Mouse (Mus musculus) lung, embryonic 14.5 days (tissue): ENCODE measurements at regions not wholly inside any gene's neighbourhood (a gene's known extent, or its start where the extent isn't known, plus 50 kb on each side); places are given as distances from the start of the nearest gene placed in this dataset.

Source experiments
- ATAC-seq: fragments of 200-750 bp; cut with Nextera tagmentation; 2 replicates; pipeline ENCODE4 v1.8.0; 2017; ENCODE audit warnings: mild to moderate bottlenecking, moderate TSS enrichment, moderate library complexity; ENCODE audit not compliant: insufficient read depth
- DNase-seq: peaks from one replicate; pipeline ENCODE4 v3.0.0-alpha.2; 2015
- H3K27ac ChIP-seq: fragments of 300-500 bp; sonication (generic); 2 replicates; pipeline ENCODE4 v1.5.1; 2014; ENCODE audit warnings: low read depth, mild to moderate bottlenecking, moderate library complexity
- H3K27me3 ChIP-seq: fragments of 300-500 bp; sonication (generic); 2 replicates; pipeline ENCODE4 v1.6.1; 2014; ENCODE audit warnings: low read length, control low read depth; ENCODE audit not compliant: insufficient read depth
- H3K36me3 ChIP-seq: fragments of 300-500 bp; sonication (generic); 2 replicates; pipeline ENCODE4 v1.6.1; 2014; ENCODE audit warnings: control low read depth; ENCODE audit not compliant: insufficient read depth
- H3K4me1 ChIP-seq: fragments of 300-500 bp; sonication (generic); 2 replicates; pipeline ENCODE4 v1.6.1; 2014; ENCODE audit warnings: antibody characterized with exemption, control low read depth; ENCODE audit not compliant: insufficient read depth
- H3K4me2 ChIP-seq: fragments of 300-500 bp; sonication (generic); 2 replicates; pipeline ENCODE4 v1.6.1; 2014; ENCODE audit warnings: mild to moderate bottlenecking
- H3K4me3 ChIP-seq: fragments of 300-500 bp; sonication (generic); 2 replicates; pipeline ENCODE4 v1.5.1; 2014; ENCODE audit warnings: low read depth, low read length
- H3K9ac ChIP-seq: fragments of 300-500 bp; sonication (generic); 2 replicates; pipeline ENCODE4 v1.6.1; 2014
- H3K9me3 ChIP-seq: fragments of 300-500 bp; sonication (generic); 2 replicates; pipeline ENCODE4 v1.6.1; 2016; ENCODE audit warnings: low read depth, low read length, control low read depth
- CTCF ChIP-seq: IDR thresholded peaks from 2 replicates; pipeline ENCODE4 v1.5.1; 2016; ENCODE audit warnings: antibody characterized with exemption, low read depth
- WGBS: fragments of 180-500 bp; shearing (Covaris S2); extraction: QIAGEN DNeasy Blood & Tissue Kit; methylation state at CpG from one replicate; pipeline ENCODE4 v1.1.7; 2014; 5-methylcytosine and 5-hydroxymethylcytosine counted together

- 10% methylated on average over 15 of the region's 15 CpGs for WGBS
- peak; percentile 89 for ATAC-seq
- Histone ChIP-seq H3K9me3 (no peaks in the 10 kb centered on the region), H3K27me3 (no peaks in the 10 kb centered on the region), H3K4me2 (peak overlapping the region; percentile 60), H3K27ac (no peak overlapping the region), H3K36me3 (no peaks in the 10 kb centered on the region), H3K4me1 (peaks cover 7% of the 10 kb centered on the region; the same call in 1 of the 2 replicates), H3K4me3 (peak overlapping the region; percentile 16), H3K9ac (peak overlapping the region; percentile 24; the same call in 1 of the 2 replicates)
- peak; percentile 97 for DNase-seq
- TF ChIP-seq CTCF: peak; percentile 98
Measured at GRCm38 (mm10) chr1:61181099-61181821, 203.5 kb downstream of the Icos start.

GRCm38 (mm10) chr1:61187381-61188100 is 209.8 kb downstream of the Icos start:
- Histone ChIP-seq H3K27me3 (no peaks in the 10 kb centered on the region), H3K9me3 (no peaks in the 10 kb centered on the region), H3K27ac (no peak overlapping the region), H3K4me3 (no peak overlapping the region), H3K9ac (no peak overlapping the region), H3K4me2 (no peak overlapping the region), H3K36me3 (no peaks in the 10 kb centered on the region), H3K4me1 (no peaks in the 10 kb centered on the region)
- TF ChIP-seq CTCF: no peak
- WGBS: 80% methylated on average over 6 of the region's 6 CpGs
- DNase-seq (no peak), ATAC-seq (no peak)

DNA sequence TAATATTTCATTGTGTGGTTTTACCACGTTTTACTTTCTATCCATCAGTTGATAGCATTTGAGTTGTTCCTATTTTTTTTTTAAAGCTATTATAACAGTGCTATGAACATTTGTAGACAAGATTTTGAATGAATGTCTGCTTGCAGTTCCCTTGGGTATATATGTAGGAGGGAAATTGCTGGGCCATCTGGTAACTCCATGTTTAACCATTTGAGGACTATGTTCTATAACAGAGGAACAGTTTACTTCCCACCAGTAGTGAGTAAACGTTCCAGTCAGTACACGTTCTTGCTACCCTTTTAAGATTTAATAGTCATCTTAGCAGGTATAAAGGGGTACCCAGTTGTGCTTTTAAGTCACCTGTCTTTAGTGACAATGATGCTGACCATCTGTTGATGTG is 213.2 kb downstream of the Icos start:
- Histone ChIP-seq H3K36me3 (no peaks in the 10 kb centered on the region), H3K27me3 (no peaks in the 10 kb centered on the region), H3K9ac (no peak overlapping the region), H3K4me3 (no peak overlapping the region), H3K4me2 (no peak overlapping the region), H3K4me1 (no peaks in the 10 kb centered on the region), H3K9me3 (no peaks in the 10 kb centered on the region), H3K27ac (no peak overlapping the region)
- 59% methylated on average over 3 of the region's 3 CpGs for WGBS
- no peak for ATAC-seq
- no peak for DNase-seq
- no peak for TF ChIP-seq CTCF

GRCm38 (mm10) chr1:61198549-61199062 is 220.9 kb downstream of the Icos start:
- Histone ChIP-seq H3K27me3 (no peaks in the 10 kb centered on the region), H3K36me3 (no peaks in the 10 kb centered on the region), H3K4me2 (no peak overlapping the region), H3K9me3 (no peaks in the 10 kb centered on the region), H3K4me3 (no peak overlapping the region), H3K27ac (no peak overlapping the region), H3K9ac (no peak overlapping the region), H3K4me1 (peaks cover 7% of the 10 kb centered on the region)
- TF ChIP-seq CTCF: no peak
- WGBS: 78% methylated on average over 3 of the region's 3 CpGs
- ATAC-seq: no peak
- DNase-seq: no peak

DNA sequence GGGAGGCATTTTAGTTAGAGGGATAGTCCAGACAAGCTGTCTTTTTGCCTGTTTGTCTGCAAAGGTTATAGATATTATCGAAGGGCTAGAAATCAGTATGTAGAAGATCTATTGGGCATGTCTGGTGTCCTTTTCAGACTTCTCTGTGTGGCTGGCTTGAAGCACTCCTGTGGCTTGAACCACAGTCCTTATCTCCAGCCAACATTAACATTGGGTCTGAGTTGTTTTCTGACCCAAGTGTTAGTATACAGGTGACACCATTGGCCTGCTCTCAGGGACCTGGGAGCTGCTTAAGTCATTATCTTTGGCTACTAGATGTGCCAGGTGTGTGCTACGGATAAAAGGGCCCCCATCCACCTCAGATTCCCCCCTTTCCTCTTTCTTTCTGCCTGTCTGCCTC is 223.3 kb downstream of the Icos start:
- H3K9me3 ChIP-seq: no peaks in the 10 kb centered on the region
- peaks cover 11% of the 10 kb centered on the region for H3K4me1 ChIP-seq
- H3K36me3 ChIP-seq: no peaks in the 10 kb centered on the region
- no peak for TF ChIP-seq CTCF
- H3K4me2 ChIP-seq: no peak overlapping the region
- H3K9ac ChIP-seq: no peak overlapping the region
- H3K27me3 ChIP-seq: no peaks in the 10 kb centered on the region
- 68% methylated on average over 2 of the region's 2 CpGs for WGBS
- ATAC-seq: no peak
- no peak overlapping the region for H3K4me3 ChIP-seq
- H3K27ac ChIP-seq: no peak overlapping the region
- no peak for DNase-seq

DNA sequence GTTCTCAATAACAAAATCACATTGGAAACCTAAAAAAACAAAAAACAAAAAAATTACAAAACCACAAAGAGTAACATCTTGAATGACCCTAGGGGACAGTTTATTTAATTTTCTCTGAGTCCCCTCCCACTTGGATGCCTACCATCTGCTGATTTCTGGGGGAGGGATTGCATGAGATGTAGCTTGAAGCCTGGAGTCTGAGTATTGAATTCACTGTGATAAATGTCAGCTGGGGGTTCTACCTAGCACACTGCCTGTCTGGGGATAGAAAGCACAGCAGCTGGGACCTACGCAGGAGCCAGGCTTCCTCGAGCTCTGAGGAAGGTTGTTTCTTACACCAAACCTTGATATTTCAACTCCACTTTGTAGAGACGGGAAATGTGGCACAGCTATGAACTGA is 224.4 kb downstream of the Icos start:
- H3K27ac ChIP-seq: no peak overlapping the region
- no peak overlapping the region for H3K4me3 ChIP-seq
- no peak for TF ChIP-seq CTCF
- H3K36me3 ChIP-seq: no peaks in the 10 kb centered on the region
- no peak for ATAC-seq
- H3K4me2 ChIP-seq: no peak overlapping the region
- WGBS: 54% methylated on average over 3 of the region's 3 CpGs
- DNase-seq: peak; percentile 25
- no peak overlapping the region for H3K9ac ChIP-seq
- no peaks in the 10 kb centered on the region for H3K9me3 ChIP-seq
- peaks cover 11% of the 10 kb centered on the region for H3K4me1 ChIP-seq
- no peaks in the 10 kb centered on the region for H3K27me3 ChIP-seq

- H3K9ac ChIP-seq: no peak overlapping the region
- peak; percentile 84 for DNase-seq
- H3K27ac ChIP-seq: no peak overlapping the region; the same call in 1 of the 2 replicates
- 3% methylated on average over 15 of the region's 15 CpGs for WGBS
- H3K4me1 ChIP-seq: peaks cover 11% of the 10 kb centered on the region
- TF ChIP-seq CTCF: no peak
- H3K27me3 ChIP-seq: no peaks in the 10 kb centered on the region
- no peaks in the 10 kb centered on the region for H3K36me3 ChIP-seq
- no peak overlapping the region for H3K4me3 ChIP-seq
- peak; percentile 97 for ATAC-seq
- H3K9me3 ChIP-seq: no peaks in the 10 kb centered on the region
- H3K4me2 ChIP-seq: peak overlapping the region; percentile 48
Measured at GRCm38 (mm10) chr1:61203170-61203569, 225.4 kb downstream of the Icos start.
